Comparison of ENCODE assay signal across 27 mouse cellular contexts in the genomic region with DNA sequence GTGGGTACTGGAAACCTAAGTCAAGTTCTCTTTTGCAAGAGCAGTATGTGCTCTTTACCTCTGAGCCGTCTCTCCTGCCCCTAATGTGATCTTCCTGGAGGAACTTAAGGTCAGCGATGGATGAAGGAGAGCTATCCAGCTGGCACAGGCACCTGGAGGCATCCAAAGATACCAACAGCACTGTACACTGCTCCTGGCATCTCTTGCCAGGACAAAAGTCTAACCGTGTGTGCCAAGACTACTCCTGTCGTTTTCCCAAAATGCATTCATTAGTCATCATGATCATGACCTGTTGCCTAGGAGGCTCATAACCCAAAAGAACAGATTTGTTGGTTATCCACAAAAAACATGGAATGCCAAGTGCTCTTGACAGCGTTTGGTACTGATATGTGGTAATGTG.
DNase-seq lines count a peak whose midpoint lies in the region; ATAC-seq and TF ChIP-seq lines count a peak whose summit lies in the region.
"Had no signal": no experiment of that assay in that cellular context is flagged by ENCODE, and none has a peak within 500 bp of the region (broad histone marks: within the 10 kb centered on the region; RNA-seq: fewer than 3 reads in every experiment).

No protein-coding gene starts in this region.

- 90% methylated on average over 5 of the region's 5 CpGs for WGBS in midbrain, postnatal 0 days
- WGBS in forebrain, embryonic 10.5 days = 88% methylated on average over 5 of the region's 5 CpGs

- 0 out of 2 replicates have a peak, but pooled peaks have one; percentile 45 for ATAC-seq in cerebellum, adult (ENCODE audit: insufficient number of reproducible peaks, low FRiP score, low TSS enrichment)
- ATAC-seq in midbrain, postnatal 0 days (ENCODE audit: low FRiP score) = no peak
- ATAC-seq: activated CD4-positive, CD25-positive, alpha-beta regulatory T cell, adult 4 months; CD4-positive, CD25-positive, alpha-beta regulatory T cell, adult 4 months; forebrain, embryonic 13.5 days; forebrain, embryonic 16.5 days; hindbrain, embryonic 16.5 days; intestine, embryonic 15.5 days had no signal

- no peak overlapping the region for H3K9ac ChIP-seq in midbrain, postnatal 0 days (replicated peaks; ENCODE audit: low read length, poor library complexity, severe bottlenecking)
- H3K9ac ChIP-seq: embryonic facial prominence, embryonic 12.5 days; embryonic facial prominence, embryonic 15.5 days; forebrain, embryonic 13.5 days; hindbrain, embryonic 12.5 days; intestine, embryonic 15.5 days had no signal

- no peaks in the 10 kb centered on the region for H3K27me3 ChIP-seq in midbrain, postnatal 0 days (ENCODE audit: insufficient read depth, low read length)
- H3K27me3 ChIP-seq in forebrain, embryonic 10.5 days (ENCODE audit: poor library complexity, severe bottlenecking) = no peaks in the 10 kb centered on the region
- H3K27me3 ChIP-seq: embryonic facial prominence, embryonic 12.5 days; embryonic facial prominence, embryonic 15.5 days; forebrain, embryonic 13.5 days; hindbrain, embryonic 12.5 days; intestine, embryonic 15.5 days had no signal

- no peak overlapping the region for H3K4me2 ChIP-seq in midbrain, postnatal 0 days (ENCODE audit: low read depth, low read length, poor library complexity, severe bottlenecking)
- H3K4me2 ChIP-seq: embryonic facial prominence, embryonic 12.5 days; embryonic facial prominence, embryonic 15.5 days; forebrain, embryonic 13.5 days; hindbrain, embryonic 12.5 days; intestine, embryonic 15.5 days had no signal

- peaks cover 10% of the 10 kb centered on the region for H3K4me1 ChIP-seq in midbrain, postnatal 0 days (ENCODE audit: insufficient read depth, low read length)
- H3K4me1 ChIP-seq in forebrain, embryonic 10.5 days = peaks cover 20% of the 10 kb centered on the region

- DNase-seq in cerebellum, adult 8-10 months = no peak
- peak; percentile 36 for DNase-seq in 3134 (ENCODE audit: extremely low read depth, insufficient read length, low spot score)
- DNase-seq in adipocyte (ENCODE audit: low spot score) = peak; percentile 36
- DNase-seq in fibroblast of lung, adult 2 months (ENCODE audit: low read depth) = peak; percentile 16
- DNase-seq in midbrain, postnatal 0 days (ENCODE audit: low spot score) = no peak
- no peak for DNase-seq in frontal cortex, postnatal 14 days (ENCODE audit: low spot score in 2 of 2)
- DNase-seq in forebrain, embryonic 10.5 days (ENCODE audit: extremely low spot score, low spot score) = no peak
- DNase-seq: adrenal gland, postnatal 10 days; adrenal gland, postnatal 36 days; cerebellum, adult 18-20 months; cerebellum, adult 9-11 months; cerebellum, postnatal 25 days; gastrocnemius, adult 2 months; gastrocnemius, postnatal 14 days; heart, adult 11 months; kidney, adult 11 months had no signal

- H3K36me3 ChIP-seq in midbrain, postnatal 0 days (ENCODE audit: insufficient read depth, low read length) = no peaks in the 10 kb centered on the region
- no peaks in the 10 kb centered on the region for H3K36me3 ChIP-seq in forebrain, embryonic 10.5 days (replicated peaks)
- H3K36me3 ChIP-seq: embryonic facial prominence, embryonic 12.5 days; embryonic facial prominence, embryonic 15.5 days; heart, embryonic 10.5 days; hindbrain, embryonic 12.5 days; intestine, embryonic 15.5 days had no signal

- H3K4me3 ChIP-seq in midbrain, postnatal 0 days (ENCODE audit: low read depth, low read length) = no peak overlapping the region
- no peak overlapping the region for H3K4me3 ChIP-seq in forebrain, embryonic 10.5 days
- H3K4me3 ChIP-seq: embryonic facial prominence, embryonic 12.5 days; embryonic facial prominence, embryonic 15.5 days; forebrain, embryonic 13.5 days; gastrocnemius, adult 2 months; heart, embryonic 10.5 days; hindbrain, embryonic 12.5 days; intestine, embryonic 15.5 days had no signal

- no peaks in the 10 kb centered on the region for H3K9me3 ChIP-seq in midbrain, postnatal 0 days (ENCODE audit: low read length)
- no peaks in the 10 kb centered on the region for H3K9me3 ChIP-seq in forebrain, embryonic 10.5 days
- H3K9me3 ChIP-seq: embryonic facial prominence, embryonic 12.5 days; embryonic facial prominence, embryonic 15.5 days; forebrain, embryonic 13.5 days; heart, embryonic 10.5 days; hindbrain, embryonic 12.5 days; intestine, embryonic 15.5 days had no signal

- no peak for TF ChIP-seq CTCF in midbrain, postnatal 0 days (IDR thresholded peaks at IDR 0.05)

- no peak overlapping the region for H3K27ac ChIP-seq in midbrain, postnatal 0 days (ENCODE audit: low read depth, low read length)
- no peak overlapping the region for H3K27ac ChIP-seq in forebrain, embryonic 10.5 days
- H3K27ac ChIP-seq: embryonic facial prominence, embryonic 12.5 days; embryonic facial prominence, embryonic 15.5 days; forebrain, embryonic 13.5 days; gastrocnemius, adult 2 months; heart, embryonic 10.5 days; hindbrain, embryonic 12.5 days; intestine, embryonic 15.5 days had no signal

Comparison
In these comparisons a context has a peak if more than half of its experiments do, and no peak if none do; other contexts are left out.
1. DNase-seq: peak in 3134 (single experiment), adipocyte (single experiment) and fibroblast of lung, adult 2 months (single experiment); none in cerebellum, adult 8-10 months (single experiment), midbrain, postnatal 0 days (single experiment), frontal cortex, postnatal 14 days (0 of 2) and forebrain, embryonic 10.5 days (single experiment).